Mouse (Mus musculus) midbrain, embryonic 12.5 days (tissue): Measurements from ENCODE around the gene Gm20388. TPM values are rescaled to one million over a fixed set of nuclear protein-coding genes. Genes with fewer than 3 reads are reported as not detected.
A peak's percentile ranks its signal among the peaks of the same experiment; 100 is the strongest.

ENCODE experiments used
- ATAC-seq: fragments of 200-750 bp; cut with Nextera tagmentation; 2 replicates; pipeline ENCODE4 v1.8.0; 2017; ENCODE audit warnings: low read depth, moderate TSS enrichment, moderate library complexity; ENCODE audit not compliant: low FRiP score
- H3K27ac ChIP-seq: fragments of 300-500 bp; sonication (generic); replicated peaks from 2 replicates; pipeline ENCODE4 v1.5.1; 2016; ENCODE audit warnings: mild to moderate bottlenecking
- H3K27me3 ChIP-seq: fragments of 300-500 bp; sonication (generic); 2 replicates; pipeline ENCODE4 v1.6.1; 2016; ENCODE audit warnings: mild to moderate bottlenecking
- H3K36me3 ChIP-seq: fragments of 300-500 bp; sonication (generic); 2 replicates; pipeline ENCODE4 v1.6.1; 2016
- H3K4me1 ChIP-seq: fragments of 300-500 bp; sonication (generic); 2 replicates; pipeline ENCODE4 v1.6.1; 2016
- H3K4me2 ChIP-seq: fragments of 300-500 bp; sonication (generic); replicated peaks from 2 replicates; pipeline ENCODE4 v1.6.1; 2016; ENCODE audit warnings: mild to moderate bottlenecking, moderate library complexity
- H3K4me3 ChIP-seq: fragments of 300-500 bp; sonication (generic); 2 replicates; pipeline ENCODE4 v1.5.1; 2016; ENCODE audit warnings: mild to moderate bottlenecking
- H3K9ac ChIP-seq: fragments of 300-500 bp; sonication (generic); replicated peaks from 2 replicates; pipeline ENCODE4 v1.6.1; 2016; ENCODE audit warnings: mild to moderate bottlenecking, moderate library complexity
- H3K9me3 ChIP-seq: fragments of 300-500 bp; sonication (generic); 2 replicates; pipeline ENCODE4 v1.6.1; 2016; ENCODE audit warnings: mild to moderate bottlenecking
- WGBS: fragments of 180-500 bp; shearing (Covaris S2); methylation state at CpG from one replicate; pipeline ENCODE4 v1.1.7; 2016; 5-methylcytosine and 5-hydroxymethylcytosine counted together
- polyA plus RNA-seq: library from polyadenylated mRNA; unstranded; fragments of >200 nt; fragmentation: Nextera tagmentation; extraction: Ambion mirVana; gene quantifications from 2 replicates; pipeline ENCODE4 v1.2.1, GENCODE M21; 2016

Gm20388 gene
- polyA plus RNA-seq, 1 experiment from 2014 or later, result not detected

GRCm38 (mm10) chr8:123873364-123873763, 3962.7 kb downstream of the Gm20388 start:
- no peak for ATAC-seq

GRCm38 (mm10) chr8:123874324-123874723, 3963.7 kb downstream of the Gm20388 start:
- no peak overlapping the region for H3K9ac ChIP-seq
- WGBS, result 81% methylated on average over 11 of the region's 11 CpGs
- H3K36me3 ChIP-seq, result no peaks in the 10 kb centered on the region
- no peaks in the 10 kb centered on the region for H3K4me1 ChIP-seq
- H3K4me2 ChIP-seq, result no peak overlapping the region
- H3K9me3 ChIP-seq, result no peaks in the 10 kb centered on the region
- ATAC-seq, result no peak
- H3K27me3 ChIP-seq, result no peaks in the 10 kb centered on the region
- H3K27ac ChIP-seq, result no peak overlapping the region
- no peak overlapping the region for H3K4me3 ChIP-seq

More at GRCm38 (mm10) chr8:123873364-123873763, 3962.7 kb downstream of the Gm20388 start:
- H3K4me2 ChIP-seq, result no peak overlapping the region
- no peak overlapping the region for H3K4me3 ChIP-seq
- 88% methylated on average over 6 of the region's 6 CpGs for WGBS
- H3K27me3 ChIP-seq, result no peaks in the 10 kb centered on the region
- no peaks in the 10 kb centered on the region for H3K4me1 ChIP-seq
- no peak overlapping the region for H3K27ac ChIP-seq
- H3K9ac ChIP-seq, result no peak overlapping the region
- H3K9me3 ChIP-seq, result no peaks in the 10 kb centered on the region
- no peaks in the 10 kb centered on the region for H3K36me3 ChIP-seq

- Histone ChIP-seq H3K27me3 (no peaks in the 10 kb centered on the region), H3K9me3 (no peaks in the 10 kb centered on the region), H3K27ac (no peak overlapping the region), H3K4me3 (no peak overlapping the region), H3K4me2 (no peak overlapping the region), H3K36me3 (no peaks in the 10 kb centered on the region), H3K4me1 (no peaks in the 10 kb centered on the region), H3K9ac (no peak overlapping the region)
- 77% methylated on average over 2 of the region's 2 CpGs for WGBS
- no peak for ATAC-seq
Measured at GRCm38 (mm10) chr8:123877865-123878264, 3967.2 kb downstream of the Gm20388 start.

- H3K9ac ChIP-seq, result no peak overlapping the region
- no peak overlapping the region for H3K4me2 ChIP-seq
- no peak overlapping the region for H3K4me3 ChIP-seq
- no peak overlapping the region for H3K27ac ChIP-seq
- H3K4me1 ChIP-seq, result peaks cover 17% of the 10 kb centered on the region
- ATAC-seq, result no peak
- WGBS, result 74% methylated on average over 10 of the region's 10 CpGs
- H3K9me3 ChIP-seq, result no peaks in the 10 kb centered on the region
- peaks cover 3% of the 10 kb centered on the region; the same call in 1 of the 2 replicates for H3K27me3 ChIP-seq
- no peaks in the 10 kb centered on the region for H3K36me3 ChIP-seq
Measured at GRCm38 (mm10) chr8:123880271-123880670, 3969.6 kb downstream of the Gm20388 start.

GRCm38 (mm10) chr8:123880821-123881350, 3970.2 kb downstream of the Gm20388 start:
- Histone ChIP-seq H3K4me2 (no peak overlapping the region), H3K4me3 (no peak overlapping the region), H3K27ac (no peak overlapping the region), H3K36me3 (no peaks in the 10 kb centered on the region), H3K9ac (no peak overlapping the region), H3K4me1 (peaks cover 18% of the 10 kb centered on the region), H3K27me3 (peaks cover 8% of the 10 kb centered on the region), H3K9me3 (no peaks in the 10 kb centered on the region)
- WGBS, result 62% methylated on average over 4 of the region's 4 CpGs
- ATAC-seq, result no peak

- no peaks in the 10 kb centered on the region for H3K36me3 ChIP-seq
- peaks cover 18% of the 10 kb centered on the region for H3K4me1 ChIP-seq
- WGBS, result 94% methylated on average over 2 of the region's 2 CpGs
- H3K9me3 ChIP-seq, result no peaks in the 10 kb centered on the region
- no peak overlapping the region for H3K4me3 ChIP-seq
- no peak overlapping the region for H3K4me2 ChIP-seq
- no peak overlapping the region for H3K27ac ChIP-seq
- ATAC-seq, result no peak
- peaks cover 12% of the 10 kb centered on the region for H3K27me3 ChIP-seq
- H3K9ac ChIP-seq, result no peak overlapping the region
Measured at GRCm38 (mm10) chr8:123882412-123882811, 3971.8 kb downstream of the Gm20388 start.

- 87% methylated on average over 4 of the region's 4 CpGs for WGBS
- Histone ChIP-seq H3K4me2 (no peak overlapping the region), H3K36me3 (no peaks in the 10 kb centered on the region), H3K9ac (no peak overlapping the region), H3K27ac (no peak overlapping the region), H3K9me3 (no peaks in the 10 kb centered on the region), H3K4me3 (no peak overlapping the region), H3K27me3 (peaks cover 12% of the 10 kb centered on the region), H3K4me1 (peaks cover 18% of the 10 kb centered on the region)
- no peak for ATAC-seq
Measured at GRCm38 (mm10) chr8:123883094-123883493, 3972.5 kb downstream of the Gm20388 start.

- Histone ChIP-seq H3K4me2 (peak overlapping the region; percentile 28), H3K36me3 (no peaks in the 10 kb centered on the region), H3K9me3 (no peaks in the 10 kb centered on the region), H3K27ac (no peak overlapping the region; the same call in 1 of the 2 replicates), H3K27me3 (peaks cover 22% of the 10 kb centered on the region), H3K4me1 (peaks cover 18% of the 10 kb centered on the region), H3K4me3 (no peak overlapping the region), H3K9ac (0 out of 2 replicates have a peak overlapping the region, but pooled peaks have one; percentile 1)
- ATAC-seq, result peak; percentile 76
- whole genome bisulfite sequencing, result 7% methylated on average over 14 of the region's 14 CpGs
Measured at GRCm38 (mm10) chr8:123884721-123885565, 3974.3 kb downstream of the Gm20388 start.

GRCm38 (mm10) chr8:123887163-123887562, 3976.5 kb downstream of the Gm20388 start:
- Histone ChIP-seq H3K9me3 (no peaks in the 10 kb centered on the region), H3K4me2 (no peak overlapping the region), H3K4me1 (peaks cover 29% of the 10 kb centered on the region), H3K9ac (no peak overlapping the region), H3K27ac (no peak overlapping the region), H3K36me3 (no peaks in the 10 kb centered on the region), H3K27me3 (peaks cover 44% of the 10 kb centered on the region), H3K4me3 (no peak overlapping the region)
- ATAC-seq, result no peak
- 93% methylated on average over 4 of the region's 4 CpGs for WGBS

- no peak for ATAC-seq
- Histone ChIP-seq H3K4me3 (no peak overlapping the region), H3K27me3 (peaks cover 52% of the 10 kb centered on the region), H3K9me3 (no peaks in the 10 kb centered on the region), H3K9ac (no peak overlapping the region), H3K4me2 (no peak overlapping the region), H3K27ac (no peak overlapping the region), H3K36me3 (no peaks in the 10 kb centered on the region), H3K4me1 (peaks cover 37% of the 10 kb centered on the region)
- 90% methylated on average over 2 of the region's 2 CpGs for whole genome bisulfite sequencing
Measured at GRCm38 (mm10) chr8:123887956-123888355, 3977.3 kb downstream of the Gm20388 start.

- Histone ChIP-seq H3K27me3 (peaks cover 71% of the 10 kb centered on the region), H3K4me3 (no peak overlapping the region), H3K9me3 (no peaks in the 10 kb centered on the region), H3K4me1 (peaks cover 24% of the 10 kb centered on the region), H3K36me3 (no peaks in the 10 kb centered on the region), H3K4me2 (no peak overlapping the region), H3K9ac (no peak overlapping the region), H3K27ac (no peak overlapping the region)
- 73% methylated on average over 4 of the region's 4 CpGs for WGBS
- no peak for ATAC-seq
Measured at GRCm38 (mm10) chr8:123889797-123890196, 3979.2 kb downstream of the Gm20388 start.

GRCm38 (mm10) chr8:123891271-123891670, 3980.6 kb downstream of the Gm20388 start:
- Histone ChIP-seq H3K36me3 (no peaks in the 10 kb centered on the region), H3K27me3 (peaks cover 77% of the 10 kb centered on the region), H3K9ac (peak overlapping the region; percentile 29; the same call in 1 of the 2 replicates), H3K4me2 (peak overlapping the region; percentile 61), H3K27ac (no peak overlapping the region), H3K4me3 (peak overlapping the region; percentile 45), H3K4me1 (peaks cover 19% of the 10 kb centered on the region), H3K9me3 (no peaks in the 10 kb centered on the region)
- 0 out of 2 replicates have a peak, but pooled peaks have one; percentile 19 for ATAC-seq
- 1% methylated on average over 11 of the region's 11 CpGs for WGBS
